Mouse (Mus musculus) heart, embryonic 15.5 days (tissue): ENCODE measurements around the gene Zyg11b. TPM values are rescaled to one million over a fixed set of nuclear protein-coding genes. Genes with fewer than 3 reads are reported as not detected.
A peak's percentile ranks its signal among the peaks of the same experiment; 100 is the strongest.

Experiments
- ATAC-seq: fragments of 200-750 bp; cut with Nextera tagmentation; replicated peaks from 2 replicates; pipeline ENCODE4 v1.8.0; 2017; ENCODE audit warnings: low read depth, moderate TSS enrichment; ENCODE audit not compliant: insufficient number of reproducible peaks, insufficient read depth, low FRiP score
- H3K27ac ChIP-seq: fragments of 300-500 bp; sonication (generic); 2 replicates; pipeline ENCODE4 v1.5.1; 2015; ENCODE audit warnings: mild to moderate bottlenecking, inconsistent platforms
- H3K27me3 ChIP-seq: fragments of 300-500 bp; sonication (generic); 2 replicates; pipeline ENCODE4 v1.6.1; 2015; ENCODE audit warnings: inconsistent platforms
- H3K36me3 ChIP-seq: fragments of 300-500 bp; sonication (generic); 2 replicates; pipeline ENCODE4 v1.6.1; 2015; ENCODE audit warnings: mild to moderate bottlenecking, inconsistent platforms
- H3K4me1 ChIP-seq: fragments of 300-500 bp; sonication (generic); replicated peaks from 2 replicates; pipeline ENCODE4 v1.6.1; 2015; ENCODE audit warnings: inconsistent platforms
- H3K4me2 ChIP-seq: fragments of 300-500 bp; sonication (generic); 2 replicates; pipeline ENCODE4 v1.6.1; 2015; ENCODE audit warnings: inconsistent platforms, mild to moderate bottlenecking, moderate library complexity
- H3K4me3 ChIP-seq: fragments of 300-500 bp; sonication (generic); 2 replicates; pipeline ENCODE4 v1.5.1; 2015; ENCODE audit warnings: mild to moderate bottlenecking, inconsistent platforms
- H3K9ac ChIP-seq: fragments of 300-500 bp; sonication (generic); 2 replicates; pipeline ENCODE4 v1.6.1; 2015; ENCODE audit warnings: mild to moderate bottlenecking, inconsistent platforms
- H3K9me3 ChIP-seq: fragments of 300-500 bp; sonication (generic); replicated peaks from 2 replicates; pipeline ENCODE4 v1.6.1; 2016; ENCODE audit warnings: inconsistent platforms
- WGBS: fragments of 180-500 bp; shearing (Covaris S2); methylation state at CpG from one replicate; pipeline ENCODE4 v1.1.7; 2015; ENCODE audit warnings: mixed read lengths; 5-methylcytosine and 5-hydroxymethylcytosine counted together
- polyA plus RNA-seq: library from polyadenylated mRNA; unstranded; fragments of >200 nt; fragmentation: Nextera tagmentation; extraction: Ambion mirVana; gene quantifications from 2 replicates; pipeline ENCODE4 v1.2.1, GENCODE M21; 2015

Zyg11b gene
- polyA plus RNA-seq, result 6.7 and 8.3 TPM in 2 replicates

DNA sequence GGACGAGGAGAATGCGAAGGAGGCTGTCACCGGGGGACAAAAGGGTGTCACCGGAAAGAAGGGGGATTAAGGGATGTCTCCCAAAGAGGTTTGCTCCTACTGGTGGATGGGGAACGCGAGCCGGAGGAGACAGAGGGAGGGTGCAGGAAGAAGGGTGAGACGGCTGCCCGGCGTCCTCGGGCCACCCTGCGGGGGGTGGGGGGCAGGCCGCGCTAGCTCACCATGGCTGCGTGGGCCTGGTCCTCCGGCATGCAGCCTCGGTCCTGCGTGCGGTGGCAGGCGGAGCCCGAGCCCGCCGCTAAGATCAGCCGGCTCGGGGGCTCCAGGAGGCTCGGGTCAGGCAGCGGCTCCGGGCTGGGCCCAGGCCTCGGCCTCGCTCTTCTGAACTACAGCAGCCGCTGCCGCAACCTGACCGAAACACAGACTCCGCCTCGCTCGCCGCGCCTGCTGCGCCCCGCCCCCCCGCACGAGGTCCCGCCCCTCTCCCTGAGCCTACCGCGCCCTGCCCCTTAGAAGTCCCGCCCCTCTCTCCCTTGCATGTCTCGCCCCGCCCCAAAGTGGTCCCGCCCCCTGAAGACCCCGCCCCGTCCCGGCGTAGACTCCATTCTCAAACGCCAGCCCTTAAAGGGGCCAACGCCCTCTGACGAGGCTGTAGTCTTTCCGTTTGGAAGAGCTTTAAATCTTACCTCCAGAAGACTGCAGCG lies at the start of gene Zyg11b:
Gene Zyg11b, minus strand, starts transcription at position 427 of the 704 bp plus-strand sequence.
- H3K36me3 ChIP-seq, result no peaks in the 10 kb centered on the region
- peaks cover 17% of the 10 kb centered on the region for H3K4me1 ChIP-seq
- ATAC-seq, result peak; percentile 98
- peak within 1 kb of the TSS; percentile 96 for H3K4me3 ChIP-seq
- H3K27me3 ChIP-seq, result no peaks in the 10 kb centered on the region
- H3K9me3 ChIP-seq, result no peaks in the 10 kb centered on the region; the same call in 1 of the 2 replicates
- H3K27ac ChIP-seq, result peak within 1 kb of the TSS; percentile 94
- peak within 1 kb of the TSS; percentile 96 for H3K9ac ChIP-seq
- under 1% methylated on average over 43 of the region's 58 CpGs for WGBS
- peak within 1 kb of the TSS; percentile 82 for H3K4me2 ChIP-seq

DNA sequence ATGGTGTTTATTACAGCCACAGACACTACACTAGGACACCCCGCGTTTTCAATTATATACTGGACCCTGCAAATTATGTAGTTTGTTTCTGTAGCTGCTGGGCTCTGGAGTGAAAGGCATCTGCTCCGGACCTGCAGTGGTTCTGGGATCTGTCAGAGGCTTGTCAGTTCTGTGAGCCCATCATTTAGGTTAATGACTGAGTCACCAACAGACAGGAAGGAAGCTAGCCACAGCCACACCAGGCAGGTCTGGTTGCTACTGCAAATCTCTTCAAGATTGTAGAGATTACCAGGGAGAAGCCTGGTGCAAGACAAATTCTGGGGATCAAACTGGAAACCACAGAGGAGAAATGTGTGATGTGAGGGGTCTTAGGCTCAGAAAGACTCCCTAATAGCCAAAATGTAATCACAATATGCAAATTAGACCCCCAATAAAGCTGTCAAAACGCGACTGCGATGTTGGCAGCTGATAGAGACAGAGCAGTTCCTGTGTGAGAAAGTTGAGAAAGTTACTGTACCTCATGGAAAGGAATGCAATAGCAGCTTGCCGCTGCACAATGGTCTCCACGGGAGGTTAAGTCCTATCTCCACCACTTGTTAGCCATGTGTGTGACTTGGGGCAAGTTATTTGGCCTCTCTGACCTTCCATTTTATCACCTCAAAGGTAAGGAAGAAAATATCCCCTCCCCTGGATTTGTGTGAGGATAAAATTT lies 49.1 kb upstream of the Zyg11b start:
- Histone ChIP-seq H3K27me3 (no peaks in the 10 kb centered on the region), H3K27ac (peak overlapping the region; percentile 86), H3K4me3 (no peak overlapping the region), H3K4me1 (peaks cover 64% of the 10 kb centered on the region), H3K9me3 (no peaks in the 10 kb centered on the region), H3K9ac (no peak overlapping the region), H3K36me3 (no peaks in the 10 kb centered on the region), H3K4me2 (no peak overlapping the region)
- no peak for ATAC-seq
- WGBS, result 19% methylated on average over 8 of the region's 8 CpGs

DNA sequence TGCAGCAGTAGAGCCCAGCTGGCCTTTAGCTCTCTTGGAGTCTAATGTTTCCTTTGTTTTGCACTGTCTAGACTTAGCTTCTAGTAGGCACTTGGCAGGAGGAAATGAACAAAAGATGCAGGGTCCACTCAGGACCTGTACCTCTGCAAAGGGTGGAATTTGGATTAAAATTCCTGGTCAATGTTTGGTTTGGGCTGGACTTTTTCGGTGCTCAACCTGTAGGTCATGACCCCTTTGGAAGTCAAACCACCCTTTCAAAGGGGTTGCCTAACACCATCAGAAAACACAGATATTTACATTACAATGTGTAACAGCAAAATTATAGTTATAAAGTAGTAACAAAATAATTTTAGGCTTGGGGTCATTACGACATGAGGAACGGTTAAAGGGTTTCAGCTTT lies 48.2 kb upstream of the Zyg11b start:
- no peak overlapping the region for H3K9ac ChIP-seq
- H3K27me3 ChIP-seq, result no peaks in the 10 kb centered on the region
- H3K4me1 ChIP-seq, result peaks cover 58% of the 10 kb centered on the region
- no peaks in the 10 kb centered on the region for H3K36me3 ChIP-seq
- no peaks in the 10 kb centered on the region for H3K9me3 ChIP-seq
- no peak overlapping the region for H3K4me2 ChIP-seq
- ATAC-seq, result no peak
- H3K4me3 ChIP-seq, result no peak overlapping the region
- peak overlapping the region; percentile 86 for H3K27ac ChIP-seq
- 81% methylated on average over 3 of the region's 3 CpGs for WGBS

DNA sequence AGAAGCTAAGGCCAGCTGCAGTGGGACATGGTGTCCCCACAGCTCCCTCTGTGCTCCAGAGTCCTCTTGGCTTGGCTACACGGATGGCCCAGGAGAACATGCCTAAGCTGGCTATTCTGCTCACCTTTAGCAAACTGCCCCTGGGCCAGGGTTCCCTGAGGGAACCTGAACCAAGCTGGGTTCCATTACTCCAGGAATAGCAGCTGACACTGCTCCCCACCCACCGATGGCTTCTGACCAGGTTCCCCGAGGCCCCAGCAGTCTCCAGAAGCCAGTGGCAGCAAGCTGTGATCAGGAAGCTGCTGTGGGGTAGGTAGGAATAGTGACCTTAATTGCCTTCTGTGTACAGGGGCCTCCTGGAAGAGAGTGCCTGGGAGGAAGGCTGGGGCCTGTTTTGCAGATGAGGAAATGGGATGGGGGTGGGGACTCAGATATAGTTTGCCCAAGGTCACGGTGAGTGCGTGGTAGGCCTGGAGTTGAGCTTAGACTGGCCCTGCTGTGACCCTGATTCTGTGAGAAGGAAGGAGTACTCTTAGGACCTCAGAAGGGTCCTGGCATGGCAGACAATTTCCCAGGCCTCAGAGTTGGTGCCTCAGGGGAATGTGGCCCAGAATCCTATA lies 47.5 kb upstream of the Zyg11b start:
- no peak for ATAC-seq
- no peaks in the 10 kb centered on the region for H3K9me3 ChIP-seq
- H3K27ac ChIP-seq, result peak overlapping the region; percentile 86
- no peak overlapping the region for H3K4me2 ChIP-seq
- H3K4me1 ChIP-seq, result peaks cover 57% of the 10 kb centered on the region
- WGBS, result 26% methylated on average over 5 of the region's 5 CpGs
- no peaks in the 10 kb centered on the region for H3K27me3 ChIP-seq
- no peaks in the 10 kb centered on the region for H3K36me3 ChIP-seq
- H3K4me3 ChIP-seq, result no peak overlapping the region
- no peak overlapping the region for H3K9ac ChIP-seq

DNA sequence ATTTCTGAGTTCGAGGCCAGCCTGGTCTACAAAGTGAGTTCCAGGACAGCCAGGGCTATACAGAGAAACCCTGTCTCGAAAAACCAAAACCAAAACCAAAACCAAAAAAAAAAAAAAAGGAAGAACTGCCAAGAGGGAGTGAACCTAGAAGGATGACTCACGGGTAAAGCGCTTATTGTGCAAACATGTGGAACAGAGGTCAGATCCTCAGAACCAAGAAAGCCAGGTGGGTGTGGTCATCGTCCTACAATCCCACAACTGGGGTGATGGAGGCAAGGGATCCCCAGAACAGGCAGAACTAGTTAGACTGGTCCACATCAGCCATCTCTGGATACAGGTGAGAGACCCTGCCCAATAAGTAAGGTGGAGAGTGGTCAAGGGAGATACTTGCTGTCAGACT lies 46.2 kb upstream of the Zyg11b start:
- 76% methylated on average over 5 of the region's 5 CpGs for WGBS
- no peaks in the 10 kb centered on the region for H3K9me3 ChIP-seq
- H3K27me3 ChIP-seq, result no peaks in the 10 kb centered on the region
- H3K36me3 ChIP-seq, result no peaks in the 10 kb centered on the region
- H3K4me2 ChIP-seq, result no peak overlapping the region
- H3K4me1 ChIP-seq, result peaks cover 56% of the 10 kb centered on the region
- no peak for ATAC-seq
- no peak overlapping the region for H3K9ac ChIP-seq
- H3K4me3 ChIP-seq, result no peak overlapping the region
- H3K27ac ChIP-seq, result no peak overlapping the region

DNA sequence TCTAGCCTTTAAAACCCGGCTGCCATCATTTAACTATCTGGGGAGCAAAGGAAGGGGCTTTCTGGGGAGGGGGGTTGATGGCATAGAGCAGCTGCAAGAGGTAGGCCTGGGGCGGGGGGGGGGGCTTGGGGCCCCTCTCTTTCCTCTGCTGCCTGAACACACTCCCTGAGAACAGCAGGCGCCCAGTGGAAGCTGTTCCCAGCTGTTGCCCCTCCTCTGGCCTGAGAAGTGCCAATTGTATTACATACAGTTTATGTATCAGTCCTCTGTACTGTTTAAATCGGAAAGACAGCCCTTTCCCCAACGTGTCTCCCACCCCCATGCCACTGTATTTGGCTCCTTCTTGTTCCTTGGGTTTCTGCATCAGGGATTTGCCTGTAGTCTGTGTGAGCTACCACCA lies 44.9 kb upstream of the Zyg11b start:
- Histone ChIP-seq H3K9ac (no peak overlapping the region), H3K27ac (no peak overlapping the region)

DNA sequence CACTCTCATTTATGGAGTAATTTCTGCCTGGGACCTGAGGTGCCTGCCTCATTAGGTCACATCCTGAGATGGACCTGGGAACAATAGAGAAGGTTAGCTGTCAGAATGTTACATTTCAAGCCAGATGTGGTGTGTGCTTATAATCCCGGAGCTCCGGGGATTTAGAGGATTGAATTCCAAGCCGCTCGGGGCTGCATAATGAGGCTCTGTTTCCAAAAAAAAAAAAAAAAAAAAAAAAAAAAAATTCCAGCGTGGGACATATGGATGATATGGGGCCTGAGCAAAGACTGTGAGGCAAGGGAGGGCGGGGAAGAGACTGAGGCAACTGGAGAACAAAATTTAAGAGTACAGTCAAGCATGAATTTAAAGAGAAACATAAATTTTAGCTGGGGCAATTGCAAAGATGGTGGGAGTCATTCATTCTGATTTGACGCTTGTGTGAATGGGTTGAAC lies 43.8 kb upstream of the Zyg11b start:
- Histone ChIP-seq H3K36me3 (0 out of 2 replicates have a peak, but pooled peaks cover 3% of the 10 kb centered on the region), H3K27ac (peak overlapping the region; percentile 40; the same call in 1 of the 2 replicates), H3K27me3 (no peaks in the 10 kb centered on the region), H3K4me3 (no peak overlapping the region), H3K4me2 (no peak overlapping the region), H3K9ac (no peak overlapping the region), H3K9me3 (no peaks in the 10 kb centered on the region), H3K4me1 (peaks cover 33% of the 10 kb centered on the region)
- ATAC-seq, result no peak
- 33% methylated on average over 7 of the region's 7 CpGs for WGBS

More for the DNA sequence above, 44.9 kb upstream of the Zyg11b start:
- Histone ChIP-seq H3K4me1 (peaks cover 45% of the 10 kb centered on the region), H3K4me2 (no peak overlapping the region), H3K27me3 (no peaks in the 10 kb centered on the region), H3K4me3 (no peak overlapping the region), H3K9me3 (no peaks in the 10 kb centered on the region), H3K36me3 (0 out of 2 replicates have a peak, but pooled peaks cover 3% of the 10 kb centered on the region)
- WGBS, result 46% methylated on average over 5 of the region's 5 CpGs
- ATAC-seq, result no peak

DNA sequence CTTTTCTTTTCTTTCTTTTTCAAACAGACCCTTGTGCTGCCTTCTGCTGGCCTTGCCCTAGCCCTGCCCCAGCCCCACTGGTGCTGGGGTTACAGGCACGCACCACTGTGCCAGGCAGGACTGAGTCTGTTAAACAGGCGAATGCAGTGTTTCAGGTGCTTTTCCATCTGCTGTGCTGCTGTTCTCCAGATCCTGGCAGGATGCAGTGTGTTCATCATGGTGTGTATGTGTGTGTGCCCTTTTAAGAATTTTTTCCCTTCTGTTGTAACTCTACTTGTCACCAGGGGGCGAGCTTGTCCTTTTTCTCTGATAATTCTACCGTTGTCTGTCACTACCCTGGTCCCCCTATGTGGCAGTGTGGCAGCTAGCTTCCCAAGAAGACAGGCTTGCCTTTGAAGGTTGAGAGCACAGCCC lies 38.4 kb upstream of the Zyg11b start:
- WGBS, result 18% methylated on average over 4 of the region's 4 CpGs
- peaks cover 30% of the 10 kb centered on the region for H3K36me3 ChIP-seq
- no peak overlapping the region for H3K4me2 ChIP-seq
- ATAC-seq, result peak; percentile 32; the same call in 1 of the 2 replicates
- no peak overlapping the region for H3K9ac ChIP-seq
- H3K27ac ChIP-seq, result no peak overlapping the region
- no peaks in the 10 kb centered on the region for H3K27me3 ChIP-seq
- no peak overlapping the region for H3K4me3 ChIP-seq
- no peaks in the 10 kb centered on the region for H3K9me3 ChIP-seq
- peaks cover 5% of the 10 kb centered on the region; the same call in 1 of the 2 replicates for H3K4me1 ChIP-seq

DNA sequence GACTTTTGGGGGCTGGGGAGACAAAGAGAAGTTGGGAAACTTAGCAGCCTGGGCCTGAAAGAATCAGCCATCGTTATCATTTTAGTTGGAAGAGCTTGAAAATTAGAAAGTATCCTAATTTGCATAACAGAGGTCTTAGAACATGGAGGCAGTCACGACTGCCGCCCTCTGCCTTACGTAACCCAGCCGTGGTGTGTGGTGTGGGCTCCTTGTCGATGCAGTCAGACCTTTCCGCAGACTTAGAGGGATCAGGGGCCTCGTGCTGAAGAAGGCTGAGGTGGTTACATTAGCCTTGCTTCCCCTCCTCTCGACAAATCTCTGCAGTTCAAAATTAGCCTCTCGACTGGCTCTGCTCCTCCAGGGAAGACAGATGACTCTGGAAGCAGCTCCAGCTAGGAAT lies 37.9 kb upstream of the Zyg11b start:
- no peak for ATAC-seq
- Histone ChIP-seq H3K27me3 (no peaks in the 10 kb centered on the region), H3K4me1 (peaks cover 5% of the 10 kb centered on the region; the same call in 1 of the 2 replicates), H3K36me3 (peaks cover 33% of the 10 kb centered on the region), H3K4me2 (no peak overlapping the region), H3K4me3 (no peak overlapping the region), H3K27ac (no peak overlapping the region), H3K9ac (no peak overlapping the region), H3K9me3 (no peaks in the 10 kb centered on the region)
- WGBS, result 64% methylated on average over 10 of the region's 10 CpGs

DNA sequence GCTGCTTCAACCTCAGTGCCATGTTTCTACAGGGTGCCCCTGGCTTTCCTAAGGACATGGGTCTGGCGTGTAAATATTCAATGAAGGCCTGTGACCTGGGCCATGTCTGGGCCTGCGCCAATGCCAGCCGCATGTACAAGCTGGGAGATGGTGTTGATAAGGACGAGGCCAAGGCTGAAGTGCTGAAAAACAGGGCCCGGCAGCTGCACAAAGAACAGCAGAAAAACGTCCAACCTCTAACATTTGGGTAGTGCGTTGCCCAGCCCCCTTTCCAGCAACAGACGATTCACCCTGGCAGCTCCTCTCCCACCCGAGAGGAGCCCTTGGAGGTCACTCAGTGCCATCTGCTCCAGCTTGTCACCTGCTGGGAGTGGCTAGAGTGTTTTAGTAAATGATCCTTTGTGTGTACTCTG lies 37.4 kb upstream of the Zyg11b start:
- Histone ChIP-seq H3K4me2 (no peak overlapping the region), H3K36me3 (peaks cover 37% of the 10 kb centered on the region), H3K4me3 (no peak overlapping the region), H3K9ac (no peak overlapping the region), H3K9me3 (no peaks in the 10 kb centered on the region), H3K27me3 (no peaks in the 10 kb centered on the region), H3K27ac (no peak overlapping the region), H3K4me1 (peaks cover 5% of the 10 kb centered on the region; the same call in 1 of the 2 replicates)
- WGBS, result 57% methylated on average over 9 of the region's 9 CpGs
- no peak for ATAC-seq

DNA sequence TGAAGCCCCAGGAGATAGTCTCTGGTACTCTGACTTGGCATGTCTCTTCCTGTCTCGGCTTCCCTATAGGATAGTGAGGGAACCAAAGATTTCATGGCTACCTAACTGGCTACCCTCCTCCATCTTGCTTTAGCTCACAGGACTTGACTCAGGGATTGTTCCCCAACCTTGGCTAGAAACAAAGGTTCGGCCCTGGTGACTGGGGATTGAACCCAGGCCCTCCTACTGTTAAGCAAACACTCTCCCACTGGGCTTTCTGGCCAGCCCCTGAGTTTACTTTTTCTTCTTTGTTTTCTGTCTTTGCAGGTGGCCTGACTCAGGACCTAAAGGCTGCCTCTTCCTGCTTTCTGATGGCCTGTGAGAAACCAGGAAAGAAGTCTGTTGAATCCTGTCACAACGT lies 36.9 kb upstream of the Zyg11b start:
- peaks cover 40% of the 10 kb centered on the region for H3K36me3 ChIP-seq
- H3K9ac ChIP-seq, result no peak overlapping the region
- no peaks in the 10 kb centered on the region for H3K27me3 ChIP-seq
- ATAC-seq, result no peak
- 52% methylated on average over 3 of the region's 3 CpGs for WGBS
- no peaks in the 10 kb centered on the region for H3K9me3 ChIP-seq
- no peak overlapping the region for H3K27ac ChIP-seq
- no peak overlapping the region for H3K4me3 ChIP-seq
- H3K4me1 ChIP-seq, result peaks cover 5% of the 10 kb centered on the region; the same call in 1 of the 2 replicates
- H3K4me2 ChIP-seq, result no peak overlapping the region
